Mouse (Mus musculus) layer of hippocampus, adult 9-11 months (tissue): Measurements from ENCODE around the gene Tubgcp5.
A peak's percentile ranks its signal among the peaks of the same experiment; 100 is the strongest.
"Not testable (repeated sequence)": the region's sequence is repeated elsewhere in the genome, so short reads cannot be mapped to it uniquely, and the experiment has no call there.

ENCODE experiments used
- DNase-seq: peaks from one replicate; pipeline ENCODE4 v3.0.0; 2022

The Tubgcp5 gene

GRCm38 (mm10) chr7:55793952-55794603 lies at the start of gene Tubgcp5:
Tubgcp5 (plus strand) TSS chr7:55794154.
- DNase-seq = peak; percentile 98

GRCm38 (mm10) chr7:55744566-55745220 lies 49.3 kb upstream of the Tubgcp5 start:
- peak; percentile 85 for DNase-seq

GRCm38 (mm10) chr7:55750841-55751240 lies 43.1 kb upstream of the Tubgcp5 start:
- no peak for DNase-seq

DNA sequence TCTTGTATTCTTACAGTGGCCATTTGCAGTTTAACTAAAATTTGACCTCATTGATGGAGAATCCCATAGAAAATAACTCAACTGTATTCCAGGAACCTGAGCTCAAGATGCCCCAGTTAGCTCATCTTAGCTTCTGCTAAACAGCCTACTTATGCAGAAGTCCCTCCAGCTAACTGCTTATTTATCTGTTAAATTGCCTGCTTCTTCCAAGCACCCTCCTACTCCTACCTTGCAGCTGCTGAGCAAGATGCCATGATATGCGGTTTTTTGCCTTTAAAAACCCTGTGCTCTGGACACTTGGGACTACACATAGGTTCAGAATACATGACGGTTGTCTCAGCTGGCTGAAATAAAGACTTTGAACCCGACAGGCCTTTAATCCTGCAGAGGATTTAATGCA lies 34.6 kb upstream of the Tubgcp5 start:
- DNase-seq = no peak

- peak; percentile 76 for DNase-seq
Observed at GRCm38 (mm10) chr7:55767926-55768325, 26.0 kb upstream of the Tubgcp5 start, which contains the start of gene Siglech. Siglech (plus strand) TSS chr7:55768178.

DNA sequence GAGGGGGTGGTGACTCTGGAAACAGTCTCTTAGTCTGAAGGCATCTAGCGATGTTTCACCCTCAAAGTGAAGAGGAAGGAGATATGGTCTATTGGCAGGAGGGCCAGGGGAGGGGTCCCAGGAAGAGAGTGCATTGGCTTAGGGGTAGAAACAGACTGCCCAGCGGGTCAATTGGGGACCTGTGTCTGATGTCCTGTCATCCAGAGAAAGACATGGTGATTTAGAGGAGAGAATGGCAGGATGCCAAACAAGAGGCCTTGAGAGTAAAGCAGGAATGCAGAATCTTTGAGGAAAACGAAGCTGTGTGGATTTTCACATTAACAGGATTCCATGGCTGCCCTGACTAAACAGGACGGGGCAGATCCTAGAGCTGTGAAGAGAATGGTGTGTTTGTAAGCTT lies 13.9 kb upstream of the Tubgcp5 start:
- no peak for DNase-seq

GRCm38 (mm10) chr7:55782493-55782892 lies 11.5 kb upstream of the Tubgcp5 start:
- no peak for DNase-seq

- DNase-seq = peak; percentile 85
Observed at GRCm38 (mm10) chr7:55784580-55784979, 9.4 kb upstream of the Tubgcp5 start.

GRCm38 (mm10) chr7:55790586-55790985 lies 3.4 kb upstream of the Tubgcp5 start:
- not testable (repeated sequence) for DNase-seq

GRCm38 (mm10) chr7:55792280-55792679 lies 1.7 kb upstream of the Tubgcp5 start:
- peak; percentile 60 for DNase-seq

GRCm38 (mm10) chr7:55793236-55793951 lies 560 bp upstream of the Tubgcp5 start:
- DNase-seq = no peak

- no peak for DNase-seq
Observed at GRCm38 (mm10) chr7:55799981-55800380, 6.0 kb downstream of the Tubgcp5 start.

DNA sequence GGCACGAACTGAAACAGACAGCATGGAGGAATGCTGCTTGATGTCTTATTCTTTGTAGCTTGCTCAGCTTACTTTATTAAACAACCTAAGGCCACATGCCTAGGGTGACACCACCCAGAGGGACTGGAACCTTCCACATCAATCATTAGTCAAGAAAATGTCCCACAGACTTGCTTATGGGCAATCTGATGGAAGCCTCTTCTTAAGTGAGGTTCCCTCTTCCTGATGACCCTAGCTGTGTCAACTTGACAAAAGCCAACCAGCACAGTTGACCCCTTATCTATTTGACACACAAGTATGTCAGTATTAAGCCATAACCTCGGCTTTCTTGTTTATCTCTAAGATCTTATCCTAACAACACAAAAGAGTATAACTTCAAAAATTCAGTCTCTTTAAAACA lies 16.0 kb downstream of the Tubgcp5 start:
- no peak for DNase-seq

DNA sequence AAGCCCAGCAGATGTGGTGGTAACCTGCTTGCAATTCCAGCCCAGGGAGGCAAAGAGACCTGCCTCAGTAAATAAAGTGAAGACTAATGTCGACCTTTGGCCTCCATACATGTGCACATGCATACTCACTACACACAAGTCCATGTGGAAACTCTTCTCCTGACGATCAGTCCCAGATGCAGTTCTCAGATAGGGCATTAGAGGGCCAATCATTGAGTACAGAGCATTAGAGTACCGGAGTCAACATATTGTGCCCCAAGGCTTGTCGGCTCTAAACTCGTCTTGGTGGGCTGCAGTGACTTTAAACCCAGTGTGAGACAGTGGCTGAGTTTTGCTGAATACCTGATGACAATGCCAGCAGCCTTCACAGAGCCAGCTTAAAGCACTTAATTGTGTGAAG lies 30.5 kb downstream of the Tubgcp5 start:
- no peak for DNase-seq

GRCm38 (mm10) chr7:55827551-55827950 lies 33.6 kb downstream of the Tubgcp5 start:
- DNase-seq = no peak

- DNase-seq = no peak
Observed at GRCm38 (mm10) chr7:55836877-55837276, 42.9 kb downstream of the Tubgcp5 start.

- no peak for DNase-seq
Observed at GRCm38 (mm10) chr7:55841445-55841844, 47.5 kb downstream of the Tubgcp5 start, which contains the start of gene Cyfip1. Cyfip1 (plus strand) TSS chr7:55841745.

DNA sequence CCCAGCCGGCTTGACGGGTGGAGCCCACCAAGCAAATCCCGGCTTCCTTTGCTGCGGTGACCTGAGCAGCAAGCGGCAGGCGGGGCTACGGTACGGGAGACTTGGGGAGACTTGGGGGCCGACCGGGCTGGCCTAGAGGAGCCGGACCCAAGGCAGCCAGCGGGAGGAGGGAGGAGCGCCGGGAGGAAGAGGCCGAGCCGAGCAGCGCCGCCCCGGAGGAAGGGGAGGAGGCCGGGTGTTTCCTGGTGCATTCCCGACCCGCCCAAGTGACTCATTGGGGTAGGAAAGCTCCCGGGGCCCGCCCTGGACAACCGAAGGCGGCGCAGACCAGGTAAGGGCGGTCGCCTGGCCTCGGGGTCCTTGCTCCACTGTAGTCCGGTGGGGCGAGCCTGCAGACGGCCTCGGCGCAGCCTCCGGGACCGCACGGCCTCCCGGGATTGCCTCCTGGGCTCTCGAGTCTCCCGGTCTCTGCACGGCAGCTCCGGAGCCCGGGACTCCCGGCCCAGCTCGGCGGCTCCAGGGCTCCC lies 48.1 kb downstream of the Tubgcp5 start:
- peak; percentile 89 for DNase-seq

DNA sequence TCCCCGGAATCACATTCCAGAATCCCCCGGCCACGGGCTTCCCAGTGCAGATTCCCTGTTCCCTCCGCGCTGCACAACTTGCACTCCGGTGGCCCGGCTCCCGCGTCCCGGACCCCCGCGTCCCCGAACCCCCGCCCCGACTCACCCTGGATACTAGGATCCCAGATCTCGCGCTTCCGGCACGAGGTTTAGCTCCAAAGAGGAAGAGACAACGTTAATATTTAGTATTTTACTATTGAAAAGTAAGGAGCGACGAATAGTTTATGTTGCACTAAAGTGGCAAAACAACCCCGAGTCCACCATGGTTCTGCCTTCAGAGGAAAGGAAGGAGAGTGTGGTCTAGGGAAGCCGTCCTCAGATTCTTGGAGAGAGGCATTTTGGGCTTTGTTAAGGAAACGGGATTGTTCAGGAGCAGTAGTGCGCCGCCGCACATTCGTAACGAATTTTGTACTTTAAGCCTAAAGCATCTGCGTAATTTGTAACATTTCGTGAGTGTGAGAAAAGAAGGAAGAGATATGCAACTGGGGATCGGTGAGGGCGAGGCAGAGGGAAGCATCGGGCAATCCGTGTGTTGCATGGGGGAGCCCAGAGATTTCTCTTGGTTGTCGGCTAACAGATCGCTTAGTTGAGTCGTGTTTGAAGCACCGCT lies 48.7 kb downstream of the Tubgcp5 start:
- no peak for DNase-seq

DNA sequence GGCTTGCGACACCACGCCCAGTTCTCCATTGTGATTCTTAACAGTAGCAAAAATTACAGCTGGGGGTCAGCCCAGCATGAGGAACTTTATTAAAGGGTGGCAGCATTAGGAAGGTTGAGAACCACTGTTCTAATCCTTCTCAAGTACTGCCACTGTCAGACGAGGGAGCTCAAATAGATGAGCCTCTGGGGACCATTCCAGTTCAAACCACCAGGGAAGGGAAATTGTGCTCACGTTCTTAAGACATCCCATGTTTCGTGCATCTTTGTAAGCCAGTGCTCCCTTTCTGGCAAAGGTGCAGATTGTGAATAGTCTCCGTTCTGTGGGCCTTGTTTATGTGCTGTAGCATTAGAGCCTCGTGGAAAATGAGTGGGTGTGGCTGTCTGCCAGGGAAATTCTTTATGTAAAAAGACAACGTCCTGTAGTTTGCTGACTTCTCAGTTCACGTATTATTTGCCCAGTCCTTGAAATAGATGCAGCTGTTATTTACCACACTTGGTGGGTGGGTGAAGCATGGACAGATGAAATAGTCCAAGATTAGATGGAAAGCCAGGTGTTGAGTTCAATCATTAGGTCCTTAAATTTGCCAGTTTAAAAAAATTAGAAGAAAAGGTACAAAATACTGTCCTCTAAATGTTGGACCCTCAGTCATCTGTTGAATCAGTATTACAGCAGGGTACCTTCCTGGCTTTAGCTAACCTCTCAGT lies 52.8 kb downstream of the Tubgcp5 start:
- DNase-seq = no peak

DNA sequence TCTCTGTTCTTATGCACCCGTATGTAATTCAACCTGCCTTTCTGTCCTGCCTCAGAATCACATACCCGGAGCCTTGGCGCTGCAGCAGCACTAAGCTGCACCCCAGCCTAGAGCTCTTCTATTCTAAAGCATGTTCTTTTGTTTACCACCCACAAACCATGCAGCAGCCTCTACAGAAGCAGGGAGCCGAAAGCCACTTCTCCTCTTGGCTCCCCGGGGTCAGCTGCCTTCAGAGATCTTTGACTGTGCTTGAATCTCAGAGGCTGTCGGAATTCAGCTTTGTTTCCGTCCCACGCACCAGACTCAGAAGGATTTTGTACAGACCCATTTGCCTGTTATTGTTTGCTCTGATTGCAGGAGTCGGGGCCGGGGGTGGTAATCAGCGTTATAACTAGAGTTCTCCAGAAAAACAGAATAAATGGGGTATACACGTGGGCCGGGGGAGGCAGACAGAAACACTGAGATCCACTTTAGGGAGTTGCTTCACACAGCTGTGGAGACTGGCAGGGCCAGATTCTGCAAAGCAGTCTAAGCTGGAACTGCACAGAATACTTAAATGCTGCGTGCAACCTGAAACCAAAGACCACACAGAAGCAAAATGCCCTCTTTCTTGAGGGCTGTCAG lies 56.1 kb downstream of the Tubgcp5 start:
- peak; percentile 93 for DNase-seq

DNA sequence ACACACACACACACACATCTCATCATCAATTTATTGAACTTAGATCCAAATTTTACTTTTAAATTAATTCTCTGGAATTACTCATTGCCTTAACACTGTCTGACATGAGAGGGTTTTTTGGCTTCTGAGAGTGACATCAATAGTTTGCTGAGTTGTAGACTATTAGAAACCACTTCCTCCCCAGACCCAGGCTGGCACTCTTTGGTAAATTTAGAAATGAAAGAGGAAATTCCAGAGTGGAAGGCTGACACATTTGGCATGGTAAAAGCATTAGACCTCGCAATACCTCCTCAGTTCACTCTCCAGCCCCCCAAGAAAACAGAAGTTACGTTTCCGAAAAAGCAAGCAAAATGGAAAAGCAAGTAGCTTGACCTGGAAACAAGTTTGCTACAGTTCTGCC lies 58.8 kb downstream of the Tubgcp5 start:
- DNase-seq = no peak
